Mouse (Mus musculus) left cerebral cortex, adult 11 months (tissue): ENCODE results near the gene Btn1a1.

Source experiments
- DNase-seq: peaks from one replicate; pipeline ENCODE4 v3.0.0; 2022; ENCODE audit warnings: low spot score

Gene Btn1a1

DNA sequence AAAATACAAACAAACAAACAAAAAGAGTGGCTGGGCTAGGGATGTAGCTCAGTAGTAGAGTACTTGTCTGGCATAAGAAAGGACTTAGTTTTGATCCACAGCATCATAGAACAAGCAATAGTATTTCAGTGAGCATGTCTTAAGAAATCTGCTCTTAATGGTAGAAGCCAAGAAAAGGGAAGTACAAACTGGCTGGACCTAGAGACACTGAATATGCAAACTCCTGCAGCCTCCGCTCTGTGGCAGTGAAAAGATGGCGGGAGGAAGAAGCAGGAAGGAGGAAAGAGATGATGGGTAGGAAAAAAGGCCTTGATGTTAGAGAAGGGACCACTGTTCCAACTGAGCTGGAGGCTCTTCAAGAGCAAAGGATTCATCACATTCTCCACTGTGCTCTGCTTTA is 17.5 kb upstream of the Btn1a1 start:
- no peak for DNase-seq

DNA sequence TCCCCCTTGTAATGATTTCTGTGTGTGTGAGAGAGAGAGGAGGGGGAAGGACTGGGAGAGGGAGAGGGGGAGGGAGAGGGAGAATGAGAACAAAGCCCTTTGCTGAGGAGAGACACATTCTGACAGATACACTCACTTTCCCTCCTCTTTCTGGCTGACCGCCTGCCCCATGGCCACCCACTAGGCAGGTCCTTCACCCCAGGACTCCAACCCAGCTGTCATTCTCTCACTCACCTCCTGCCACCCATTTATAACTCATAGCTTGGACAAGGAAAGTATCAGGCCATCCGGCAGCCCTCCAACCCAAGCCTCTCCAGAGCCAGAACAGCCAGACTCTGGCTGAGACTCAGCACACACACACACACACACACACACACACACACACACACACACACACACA is 10.0 kb upstream of the Btn1a1 start:
- no peak for DNase-seq

GRCm38 (mm10) chr13:23466911-23467310 is 1.2 kb upstream of the Btn1a1 start:
- no peak for DNase-seq

DNA sequence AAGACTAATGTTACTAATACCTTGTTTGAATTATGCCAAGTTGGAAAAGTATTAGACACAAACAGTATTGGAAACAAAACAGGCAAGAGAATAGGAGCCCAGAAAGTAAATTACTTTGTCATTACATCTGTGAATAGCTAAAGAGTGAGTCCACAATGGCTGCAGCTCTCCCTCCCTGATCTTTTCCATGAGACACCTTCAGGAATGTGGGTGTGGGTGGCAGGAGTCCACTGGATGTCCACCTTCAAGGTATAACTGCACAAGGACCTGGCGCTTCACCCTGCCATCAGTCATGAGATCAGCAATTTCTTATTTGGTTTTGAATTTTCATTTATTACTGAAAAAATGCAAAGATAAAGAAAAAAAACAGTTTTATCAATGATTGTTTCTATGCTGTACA is 605 bp upstream of the Btn1a1 start:
- DNase-seq, result no peak

GRCm38 (mm10) chr13:23464841-23465366 is 797 bp downstream of the Btn1a1 start:
- DNase-seq, result no peak

DNA sequence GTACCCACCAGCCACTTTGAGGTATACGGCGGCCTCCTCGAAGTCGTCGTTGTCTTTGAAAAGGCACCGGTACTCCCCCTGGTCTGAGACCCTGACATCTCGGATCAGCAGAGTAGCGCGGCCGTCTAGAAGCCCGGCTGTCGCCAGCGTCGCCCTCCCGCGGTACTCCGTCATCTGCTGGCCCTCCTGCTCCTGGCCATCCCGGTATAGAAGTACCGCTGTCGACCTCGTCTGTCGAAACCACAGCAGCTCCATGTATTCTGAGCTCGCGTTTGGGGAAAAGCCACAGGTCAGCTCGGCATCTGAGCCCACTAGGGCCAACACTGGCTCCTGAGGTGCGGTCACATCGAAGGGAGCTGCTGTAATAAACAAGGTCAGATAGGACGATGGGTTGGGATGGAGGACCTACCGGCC is 1.5 kb downstream of the Btn1a1 start:
- DNase-seq, result no peak

- peak; percentile 62 for DNase-seq
Observed at GRCm38 (mm10) chr13:23463381-23464223, 2.1 kb downstream of the Btn1a1 start.

GRCm38 (mm10) chr13:23462669-23463068 is 3.0 kb downstream of the Btn1a1 start:
- no peak for DNase-seq

DNA sequence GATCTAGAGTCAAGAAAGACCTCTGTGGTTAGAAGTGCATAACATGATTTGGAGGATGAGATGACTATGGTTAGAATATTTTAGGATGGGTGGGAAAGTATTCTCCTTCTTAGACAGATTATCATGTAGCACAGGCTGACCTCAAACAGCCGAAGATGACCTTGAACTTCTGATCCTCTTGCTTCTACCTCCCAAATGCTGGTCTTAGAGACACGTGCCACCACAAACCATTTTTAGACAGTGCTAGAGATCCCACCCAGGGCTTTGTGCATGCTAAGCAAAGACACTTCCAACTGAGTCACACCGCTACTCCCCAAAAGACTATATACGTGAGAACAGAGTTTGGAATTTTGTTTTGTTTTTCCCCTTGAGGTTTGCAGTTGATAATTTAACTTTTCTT is 3.6 kb downstream of the Btn1a1 start:
- no peak for DNase-seq

DNA sequence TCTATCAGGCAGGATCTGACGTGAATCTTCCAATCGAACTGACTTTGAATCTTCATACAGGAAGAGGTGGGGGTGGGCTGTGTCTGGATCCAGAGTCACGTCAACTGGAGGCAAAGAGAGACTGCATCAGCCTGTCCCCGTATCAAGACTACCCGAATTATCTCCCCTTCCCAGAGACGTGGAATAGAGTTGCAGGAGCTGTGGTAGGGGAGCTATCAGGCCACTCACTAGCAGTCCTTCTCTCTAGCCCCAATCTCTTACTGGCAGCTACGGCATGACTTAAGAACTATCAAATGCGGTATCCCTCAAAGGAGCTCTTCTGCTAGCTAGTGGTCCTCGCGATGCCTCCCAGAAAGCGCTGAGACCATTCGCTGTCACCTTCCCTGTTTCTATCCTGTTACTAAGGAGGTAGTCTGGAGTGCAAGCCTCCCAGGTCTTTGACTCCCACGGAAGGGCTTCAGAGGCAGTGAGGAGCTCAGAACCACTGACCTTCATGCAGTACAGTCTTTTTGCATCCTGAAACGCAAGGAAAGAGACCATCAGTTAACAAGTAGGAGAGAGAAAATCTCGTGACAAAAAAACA is 6.3 kb downstream of the Btn1a1 start:
- DNase-seq, result no peak

GRCm38 (mm10) chr13:23453926-23454325 is 11.8 kb downstream of the Btn1a1 start:
- DNase-seq, result no peak

DNA sequence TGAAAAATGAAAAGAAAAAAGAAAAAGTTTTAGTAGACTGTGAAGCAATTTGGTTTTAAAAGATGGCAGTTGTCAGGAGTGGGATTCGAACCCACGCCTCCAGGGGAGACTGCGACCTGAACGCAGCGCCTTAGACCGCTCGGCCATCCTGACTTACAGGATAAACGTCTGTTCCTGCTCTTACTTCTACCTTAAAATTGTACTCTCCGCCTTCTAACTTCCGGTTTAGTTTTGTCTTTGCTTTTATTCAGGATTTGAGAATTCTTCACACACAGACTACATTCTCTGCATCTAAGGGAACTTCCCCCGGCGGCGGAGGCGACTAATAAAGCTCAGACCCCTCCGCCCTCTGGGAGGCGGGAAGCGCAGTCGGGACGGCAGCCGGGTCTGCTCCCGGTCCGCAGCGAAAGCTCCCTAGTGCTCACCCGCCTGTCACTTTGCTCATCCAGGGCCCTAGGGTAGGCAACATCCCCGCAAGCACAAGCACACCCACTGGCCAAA is 12.3 kb downstream of the Btn1a1 start:
- DNase-seq, result no peak

DNA sequence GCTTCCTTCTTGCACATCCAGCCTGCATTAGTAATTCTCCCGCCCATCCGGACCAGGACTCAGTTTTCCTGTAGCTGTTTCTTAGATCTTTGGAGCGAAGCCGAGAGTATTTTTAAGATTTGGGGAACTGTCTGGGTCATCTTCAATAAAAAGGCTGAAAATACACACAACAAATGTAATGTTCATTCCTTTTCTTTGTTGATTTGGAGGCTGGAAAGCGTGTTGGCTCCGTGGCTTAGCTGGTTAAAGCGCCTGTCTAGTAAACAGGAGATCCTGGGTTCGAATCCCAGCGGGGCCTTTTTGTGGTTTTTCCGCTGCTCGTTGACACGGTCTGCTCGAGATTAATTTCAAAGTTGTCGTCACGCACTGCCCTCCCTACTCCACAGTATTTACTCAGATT is 15.3 kb downstream of the Btn1a1 start:
- peak; percentile 75 for DNase-seq

DNA sequence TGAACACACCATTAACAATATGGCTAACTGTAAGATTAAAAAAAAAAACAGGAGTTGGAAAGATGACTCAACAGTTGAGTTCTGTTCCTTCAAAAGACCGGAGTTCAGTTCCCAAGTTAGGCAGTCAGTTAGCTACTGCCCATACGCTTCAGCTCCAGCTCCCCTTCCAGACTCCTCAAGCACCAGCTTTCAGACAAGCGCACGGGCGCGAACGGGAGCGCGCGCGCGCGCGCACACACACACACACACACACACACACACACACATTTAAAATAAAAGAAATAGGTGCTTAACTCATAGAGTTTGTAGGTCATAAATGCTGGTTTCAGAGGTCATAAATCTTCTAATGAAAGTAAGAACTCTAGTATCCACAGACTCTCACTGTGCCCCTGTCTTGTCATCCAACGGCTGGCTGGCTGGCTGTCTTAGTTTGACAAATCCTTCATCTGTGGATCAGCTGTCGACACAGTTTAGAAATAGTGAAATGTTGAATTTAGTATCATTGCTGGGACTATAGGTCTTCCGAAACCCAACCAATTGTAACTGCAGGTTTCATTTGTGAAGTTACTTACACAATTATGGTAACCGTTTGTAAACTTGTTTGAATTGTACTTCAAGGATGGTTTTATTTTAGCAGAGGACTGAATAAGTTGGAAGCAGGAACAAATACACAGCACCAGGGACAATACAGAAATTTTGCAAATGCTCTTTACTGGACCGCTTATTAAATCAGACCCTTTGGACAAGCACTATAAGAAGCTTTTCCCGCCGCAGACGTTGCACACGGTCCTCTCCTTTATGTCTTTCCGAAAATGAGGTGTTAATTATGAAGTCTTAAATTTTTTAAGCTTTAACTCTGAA is 16.2 kb downstream of the Btn1a1 start:
- DNase-seq, result no peak

- DNase-seq, result no peak
Observed at GRCm38 (mm10) chr13:23448758-23449157, 16.9 kb downstream of the Btn1a1 start.

GRCm38 (mm10) chr13:23446498-23446952 is 19.2 kb downstream of the Btn1a1 start:
- peak; percentile 83 for DNase-seq

DNA sequence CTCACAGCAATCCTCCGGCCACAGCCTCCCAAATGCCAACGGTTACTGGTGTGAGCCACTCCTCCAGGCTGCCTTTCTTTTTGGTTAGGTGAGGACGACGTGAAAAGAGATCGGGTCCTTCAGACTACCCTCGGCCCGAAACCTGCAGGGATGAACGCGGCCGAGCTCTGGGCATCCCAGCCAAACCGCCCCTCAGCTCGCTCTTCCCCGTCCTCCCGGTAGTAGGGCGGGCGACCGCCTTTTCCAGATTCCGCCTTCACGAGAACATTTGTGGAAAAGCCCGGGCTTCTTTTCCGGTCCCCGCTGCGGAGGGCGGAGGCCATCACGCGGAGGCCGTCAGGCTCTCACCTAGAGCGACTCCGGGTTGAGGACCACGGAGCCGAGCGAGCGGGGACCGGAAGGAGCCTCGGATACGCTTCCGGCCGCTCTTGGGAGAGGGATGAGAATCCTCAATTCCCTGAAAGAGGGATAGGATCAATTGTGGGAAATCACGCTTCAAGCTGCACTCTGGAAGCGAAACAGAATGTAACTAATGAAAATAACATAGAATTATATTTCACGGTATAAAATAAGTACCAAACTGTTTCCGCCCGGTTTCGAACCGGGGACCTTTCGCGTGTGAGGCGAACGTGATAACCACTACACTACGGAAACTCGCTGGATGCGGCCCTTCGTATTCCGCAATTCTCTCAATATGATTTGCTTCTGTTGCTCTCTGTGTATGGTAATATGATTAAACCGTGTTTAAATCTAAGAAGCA is 20.0 kb downstream of the Btn1a1 start:
- DNase-seq, result peak; percentile 89

DNA sequence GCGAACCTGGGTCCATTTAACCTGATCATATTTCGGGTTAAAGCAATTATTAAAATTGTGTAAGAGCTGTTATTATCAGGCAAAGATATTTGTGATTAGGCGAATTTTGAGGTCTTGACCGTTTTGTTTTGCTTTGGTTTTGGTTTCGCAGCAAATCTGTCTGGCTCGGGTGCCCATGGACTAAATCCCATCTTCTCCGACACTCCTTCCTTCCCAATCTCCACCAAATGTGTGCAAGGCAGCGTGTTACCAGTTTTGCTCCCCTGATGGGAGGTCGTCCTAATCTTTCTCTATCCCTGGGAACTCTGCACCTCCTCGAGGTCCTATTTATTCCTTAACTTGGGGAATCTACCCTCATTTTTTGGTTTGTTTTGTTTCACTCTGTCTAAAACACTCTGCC is 20.5 kb downstream of the Btn1a1 start:
- no peak for DNase-seq

GRCm38 (mm10) chr13:23444451-23444850 is 21.2 kb downstream of the Btn1a1 start:
- no peak for DNase-seq

- DNase-seq, result no peak
Observed at GRCm38 (mm10) chr13:23439901-23440300, 25.8 kb downstream of the Btn1a1 start.

DNA sequence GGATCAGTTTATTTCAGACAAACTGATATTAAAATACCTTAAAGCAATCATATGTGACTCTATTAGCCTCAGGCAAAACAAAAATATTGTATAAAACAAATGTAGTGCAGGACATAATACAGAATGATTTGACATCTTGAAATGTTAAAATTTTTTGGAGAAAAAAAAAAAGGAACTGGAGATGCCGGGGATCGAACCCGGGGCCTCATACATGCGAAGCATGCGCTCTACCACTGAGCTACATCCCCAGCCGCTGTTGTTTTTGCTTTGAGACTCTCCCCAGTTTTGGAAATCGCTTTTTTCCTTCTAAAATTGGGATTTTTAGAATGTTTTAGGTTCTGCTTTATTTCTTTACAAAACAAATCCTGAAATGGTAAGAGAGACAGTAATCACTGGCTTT is 27.2 kb downstream of the Btn1a1 start:
- DNase-seq, result no peak
